Mouse (Mus musculus) heart, embryonic 10.5 days (tissue): ENCODE measurements at regions not wholly inside any gene's neighbourhood (a gene's known extent, or its start where the extent isn't known, plus 50 kb on each side); places are given as distances from the start of the nearest gene placed in this dataset.
A peak's percentile ranks its signal among the peaks of the same experiment; 100 is the strongest.

Experiments used
- DNase-seq: peaks from one replicate; pipeline ENCODE4 v3.0.0-alpha.2; 2017; ENCODE audit warnings: low spot score
- H3K27ac ChIP-seq: fragments of 300-500 bp; sonication (generic); 2 replicates; pipeline ENCODE4 v1.5.1; 2016; ENCODE audit warnings: mild to moderate bottlenecking
- H3K27me3 ChIP-seq: fragments of 300-500 bp; sonication (generic); 2 replicates; pipeline ENCODE4 v1.6.1; 2016; ENCODE audit warnings: mild to moderate bottlenecking; ENCODE audit not compliant: poor library complexity, insufficient read depth, severe bottlenecking
- H3K36me3 ChIP-seq: fragments of 300-500 bp; sonication (generic); 2 replicates; pipeline ENCODE4 v1.6.1; 2016; ENCODE audit warnings: mild to moderate bottlenecking, moderate library complexity
- H3K4me1 ChIP-seq: fragments of 300-500 bp; sonication (generic); 2 replicates; pipeline ENCODE4 v1.6.1; 2016; ENCODE audit warnings: mild to moderate bottlenecking
- H3K4me3 ChIP-seq: fragments of 300-500 bp; sonication (generic); 2 replicates; pipeline ENCODE4 v1.5.1; 2016; ENCODE audit warnings: mild to moderate bottlenecking, moderate library complexity
- H3K9me3 ChIP-seq: fragments of 300-500 bp; sonication (generic); 2 replicates; pipeline ENCODE4 v1.6.1; 2016; ENCODE audit warnings: mild to moderate bottlenecking, moderate library complexity
- WGBS: fragments of 180-500 bp; shearing (Covaris S2); methylation state at CpG from one replicate; pipeline ENCODE4 v1.1.7; 2016; 5-methylcytosine and 5-hydroxymethylcytosine counted together

- 75% methylated on average over 5 of the region's 5 CpGs for WGBS
- no peaks in the 10 kb centered on the region for H3K9me3 ChIP-seq
- peaks cover 3% of the 10 kb centered on the region; the same call in 1 of the 2 replicates for H3K27me3 ChIP-seq
- DNase-seq, result no peak
- no peak overlapping the region for H3K4me3 ChIP-seq
- no peaks in the 10 kb centered on the region for H3K4me1 ChIP-seq
- H3K27ac ChIP-seq, result no peak overlapping the region
- H3K36me3 ChIP-seq, result no peaks in the 10 kb centered on the region
Observed at GRCm38 (mm10) chr3:144310748-144311147, 105.7 kb upstream of the Lmo4 start.

GRCm38 (mm10) chr3:144308616-144309015, 103.6 kb upstream of the Lmo4 start:
- Histone ChIP-seq H3K4me1 (no peaks in the 10 kb centered on the region), H3K27ac (no peak overlapping the region), H3K9me3 (no peaks in the 10 kb centered on the region), H3K27me3 (peaks cover 4% of the 10 kb centered on the region; the same call in 1 of the 2 replicates), H3K4me3 (no peak overlapping the region), H3K36me3 (no peaks in the 10 kb centered on the region)
- DNase-seq, result no peak
- 75% methylated on average over 4 of the region's 4 CpGs for WGBS

GRCm38 (mm10) chr3:144307557-144307956, 102.5 kb upstream of the Lmo4 start:
- Histone ChIP-seq H3K36me3 (no peaks in the 10 kb centered on the region), H3K27me3 (peaks cover 4% of the 10 kb centered on the region; the same call in 1 of the 2 replicates), H3K4me3 (no peak overlapping the region), H3K27ac (no peak overlapping the region), H3K4me1 (no peaks in the 10 kb centered on the region), H3K9me3 (no peaks in the 10 kb centered on the region)
- no peak for DNase-seq
- 87% methylated on average over 3 of the region's 3 CpGs for WGBS

- H3K27me3 ChIP-seq, result peaks cover 4% of the 10 kb centered on the region; the same call in 1 of the 2 replicates
- no peak overlapping the region for H3K27ac ChIP-seq
- WGBS, result 65% methylated on average over 4 of the region's 4 CpGs
- no peaks in the 10 kb centered on the region for H3K9me3 ChIP-seq
- no peaks in the 10 kb centered on the region for H3K36me3 ChIP-seq
- no peak overlapping the region for H3K4me3 ChIP-seq
- no peak for DNase-seq
- H3K4me1 ChIP-seq, result no peaks in the 10 kb centered on the region
Observed at GRCm38 (mm10) chr3:144305456-144305855, 100.4 kb upstream of the Lmo4 start.

- H3K36me3 ChIP-seq, result no peaks in the 10 kb centered on the region
- WGBS, result 67% methylated on average over 4 of the region's 4 CpGs
- no peak for DNase-seq
- no peak overlapping the region for H3K27ac ChIP-seq
- H3K9me3 ChIP-seq, result no peaks in the 10 kb centered on the region
- H3K4me3 ChIP-seq, result no peak overlapping the region
- H3K4me1 ChIP-seq, result no peaks in the 10 kb centered on the region
- H3K27me3 ChIP-seq, result peaks cover 4% of the 10 kb centered on the region; the same call in 1 of the 2 replicates
Observed at GRCm38 (mm10) chr3:144304924-144305323, 99.9 kb upstream of the Lmo4 start.

GRCm38 (mm10) chr3:144302626-144303025, 97.6 kb upstream of the Lmo4 start:
- peaks cover 4% of the 10 kb centered on the region; the same call in 1 of the 2 replicates for H3K27me3 ChIP-seq
- 81% methylated on average over 3 of the region's 3 CpGs for WGBS

GRCm38 (mm10) chr3:144301068-144301467, 96.0 kb upstream of the Lmo4 start:
- Histone ChIP-seq H3K36me3 (no peaks in the 10 kb centered on the region), H3K4me1 (no peaks in the 10 kb centered on the region), H3K4me3 (no peak overlapping the region), H3K27me3 (peaks cover 4% of the 10 kb centered on the region; the same call in 1 of the 2 replicates), H3K27ac (no peak overlapping the region), H3K9me3 (no peaks in the 10 kb centered on the region)
- DNase-seq, result peak; percentile 39
- WGBS, result 68% methylated on average over 3 of the region's 3 CpGs

More at GRCm38 (mm10) chr3:144302626-144303025, 97.6 kb upstream of the Lmo4 start:
- Histone ChIP-seq H3K36me3 (no peaks in the 10 kb centered on the region), H3K4me3 (no peak overlapping the region), H3K9me3 (no peaks in the 10 kb centered on the region), H3K4me1 (no peaks in the 10 kb centered on the region), H3K27ac (no peak overlapping the region)
- DNase-seq, result no peak

- WGBS, result 86% methylated on average over 5 of the region's 5 CpGs
- Histone ChIP-seq H3K4me1 (no peaks in the 10 kb centered on the region), H3K27me3 (no peaks in the 10 kb centered on the region), H3K27ac (no peak overlapping the region), H3K4me3 (no peak overlapping the region), H3K9me3 (no peaks in the 10 kb centered on the region), H3K36me3 (no peaks in the 10 kb centered on the region)
- peak; percentile 60 for DNase-seq
Observed at GRCm38 (mm10) chr3:144299239-144299638, 94.2 kb upstream of the Lmo4 start.

- DNase-seq, result no peak
- Histone ChIP-seq H3K4me1 (no peaks in the 10 kb centered on the region), H3K36me3 (no peaks in the 10 kb centered on the region), H3K27ac (no peak overlapping the region), H3K4me3 (no peak overlapping the region), H3K27me3 (no peaks in the 10 kb centered on the region), H3K9me3 (no peaks in the 10 kb centered on the region)
- WGBS, result 75% methylated on average over 3 of the region's 3 CpGs
Observed at GRCm38 (mm10) chr3:144289489-144289888, 84.5 kb upstream of the Lmo4 start.

GRCm38 (mm10) chr3:144286100-144286499, 81.1 kb upstream of the Lmo4 start:
- Histone ChIP-seq H3K27me3 (no peaks in the 10 kb centered on the region), H3K9me3 (no peaks in the 10 kb centered on the region), H3K4me3 (no peak overlapping the region), H3K36me3 (no peaks in the 10 kb centered on the region), H3K4me1 (no peaks in the 10 kb centered on the region), H3K27ac (no peak overlapping the region)
- 84% methylated on average over 8 of the region's 8 CpGs for WGBS
- peak; percentile 7 for DNase-seq

- Histone ChIP-seq H3K4me1 (no peaks in the 10 kb centered on the region), H3K9me3 (no peaks in the 10 kb centered on the region), H3K27ac (no peak overlapping the region), H3K36me3 (no peaks in the 10 kb centered on the region), H3K4me3 (no peak overlapping the region), H3K27me3 (no peaks in the 10 kb centered on the region)
- DNase-seq, result peak; percentile 55
- 84% methylated on average over 3 of the region's 3 CpGs for WGBS
Observed at GRCm38 (mm10) chr3:144284326-144284725, 79.3 kb upstream of the Lmo4 start.

- DNase-seq, result no peak
- 92% methylated on average over 5 of the region's 5 CpGs for WGBS
- H3K4me1 ChIP-seq, result no peaks in the 10 kb centered on the region
- no peaks in the 10 kb centered on the region for H3K36me3 ChIP-seq
- no peak overlapping the region for H3K27ac ChIP-seq
- H3K9me3 ChIP-seq, result no peaks in the 10 kb centered on the region
- no peaks in the 10 kb centered on the region for H3K27me3 ChIP-seq
- no peak overlapping the region for H3K4me3 ChIP-seq
Observed at GRCm38 (mm10) chr3:144273115-144273514, 68.1 kb upstream of the Lmo4 start.

- Histone ChIP-seq H3K36me3 (no peaks in the 10 kb centered on the region), H3K4me3 (no peak overlapping the region), H3K9me3 (no peaks in the 10 kb centered on the region), H3K27me3 (no peaks in the 10 kb centered on the region), H3K4me1 (no peaks in the 10 kb centered on the region), H3K27ac (no peak overlapping the region)
- no peak for DNase-seq
- 77% methylated on average over 6 of the region's 6 CpGs for WGBS
Observed at GRCm38 (mm10) chr3:144270206-144270605, 65.2 kb upstream of the Lmo4 start.

GRCm38 (mm10) chr3:144264554-144264953, 59.5 kb upstream of the Lmo4 start:
- WGBS, result 62% methylated on average over 3 of the region's 3 CpGs
- no peaks in the 10 kb centered on the region for H3K27me3 ChIP-seq
- no peak for DNase-seq
- H3K36me3 ChIP-seq, result no peaks in the 10 kb centered on the region
- no peaks in the 10 kb centered on the region for H3K4me1 ChIP-seq
- H3K27ac ChIP-seq, result no peak overlapping the region
- H3K9me3 ChIP-seq, result no peaks in the 10 kb centered on the region
- no peak overlapping the region for H3K4me3 ChIP-seq
